Mouse (Mus musculus) right cerebral cortex, postnatal 25 days (tissue): ENCODE results near the gene Arl4d.
A peak's percentile ranks its signal among the peaks of the same experiment; 100 is the strongest.

ENCODE experiments used
- DNase-seq: peaks from one replicate; pipeline ENCODE4 v3.0.0; 2022

Gene Arl4d

GRCm38 (mm10) chr11:101680634-101681325 is 15.4 kb downstream of the Arl4d start:
- DNase-seq, result no peak

GRCm38 (mm10) chr11:101681968-101682367 is 16.6 kb downstream of the Arl4d start:
- no peak for DNase-seq

- DNase-seq, result no peak
Measured at GRCm38 (mm10) chr11:101682410-101682960, 17.1 kb downstream of the Arl4d start.

GRCm38 (mm10) chr11:101687351-101688301 is 22.3 kb downstream of the Arl4d start:
- peak; percentile 86 for DNase-seq

- peak; percentile 70 for DNase-seq
Measured at GRCm38 (mm10) chr11:101689701-101690113, 24.4 kb downstream of the Arl4d start.

GRCm38 (mm10) chr11:101690326-101690725 is 25.0 kb downstream of the Arl4d start:
- no peak for DNase-seq

GRCm38 (mm10) chr11:101695906-101696661 is 30.7 kb downstream of the Arl4d start:
- DNase-seq, result peak; percentile 12

GRCm38 (mm10) chr11:101697156-101697861 is 32.0 kb downstream of the Arl4d start:
- DNase-seq, result no peak

GRCm38 (mm10) chr11:101698114-101698513 is 32.8 kb downstream of the Arl4d start:
- no peak for DNase-seq

- no peak for DNase-seq
Measured at GRCm38 (mm10) chr11:101699556-101699955, 34.2 kb downstream of the Arl4d start.

- no peak for DNase-seq
Measured at GRCm38 (mm10) chr11:101699991-101700390, 34.6 kb downstream of the Arl4d start.

- DNase-seq, result no peak
Measured at GRCm38 (mm10) chr11:101700446-101700845, 35.1 kb downstream of the Arl4d start.

GRCm38 (mm10) chr11:101704081-101704480 is 38.7 kb downstream of the Arl4d start:
- DNase-seq, result no peak

GRCm38 (mm10) chr11:101706764-101707448 is 41.6 kb downstream of the Arl4d start:
- DNase-seq, result no peak

- DNase-seq, result no peak
Measured at GRCm38 (mm10) chr11:101708482-101708881, 43.1 kb downstream of the Arl4d start.

- no peak for DNase-seq
Measured at GRCm38 (mm10) chr11:101712811-101713210, 47.5 kb downstream of the Arl4d start.

GRCm38 (mm10) chr11:101714012-101714411 is 48.7 kb downstream of the Arl4d start:
- DNase-seq, result no peak
